Mouse (Mus musculus): ENCODE measurements around the gene Hspbap1. TPM values are rescaled to one million over a fixed set of nuclear protein-coding genes. Genes with fewer than 3 reads are reported as not detected.

Gene Hspbap1
- polyA plus RNA-seq, 1 experiment, result 4.4 TPM

DNA sequence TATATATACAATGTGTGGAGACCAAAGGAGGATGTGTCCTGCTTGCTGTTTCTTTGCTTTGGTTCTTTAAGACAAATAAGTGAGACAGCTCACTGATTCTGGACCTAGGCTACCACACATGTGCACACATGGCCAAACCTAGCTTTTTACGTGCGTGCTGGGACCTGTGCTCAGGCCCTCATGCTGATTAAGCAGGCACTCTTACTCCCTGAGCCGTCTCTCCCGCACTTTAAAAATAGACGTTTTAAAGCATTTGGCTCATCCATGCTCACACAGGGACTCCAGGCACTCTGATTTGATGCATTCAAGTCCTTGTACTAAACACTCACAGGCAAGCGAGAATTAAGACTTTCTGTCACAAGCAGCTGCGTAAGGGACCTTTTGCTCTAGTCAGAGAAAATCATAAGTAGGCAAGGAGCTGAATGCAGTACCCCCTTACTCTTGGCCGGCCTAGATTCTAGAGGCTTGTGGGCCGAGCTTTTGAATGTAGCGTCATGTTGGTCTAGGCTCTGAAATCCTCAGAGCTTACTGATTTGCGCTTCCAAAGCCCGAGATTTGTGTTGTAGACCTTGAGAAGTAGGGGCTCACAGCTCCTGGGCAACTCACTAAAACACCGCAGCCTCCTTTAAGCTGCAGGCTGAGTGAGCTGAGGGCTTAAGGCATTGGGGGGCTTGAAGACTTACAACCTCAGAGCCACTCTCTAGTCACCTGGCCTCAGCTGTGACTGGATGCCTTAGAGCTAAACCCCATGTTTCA, 12.5 kb downstream of the Hspbap1 start:
- TF ChIP-seq CTCF (IDR thresholded peaks at IDR 0.05; ENCODE audit: extremely low read depth, insufficient read length, insufficient replicate concordance, low read depth, low read length) (no peak), POLR2A (IDR thresholded peaks at IDR 0.05; ENCODE audit: low read depth, low read length) (no peak)

DNA sequence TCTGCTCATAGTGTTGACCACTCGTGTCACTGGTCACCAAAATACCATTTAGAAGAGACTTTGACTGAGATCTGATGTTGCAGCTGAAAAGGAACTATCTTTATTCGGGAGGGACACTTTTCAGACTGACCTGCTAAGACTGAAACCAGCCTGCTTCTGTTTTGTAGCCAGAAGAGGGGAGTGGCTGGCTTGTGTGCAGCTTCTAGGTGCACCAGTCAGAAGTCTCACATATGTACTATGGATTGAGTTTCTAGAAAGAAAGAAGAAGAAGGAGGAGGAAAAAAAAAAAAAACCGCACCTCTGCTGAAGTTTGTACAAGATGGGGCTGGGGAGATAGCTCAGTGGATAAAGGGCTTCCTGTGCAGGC, 13.0 kb downstream of the Hspbap1 start:
- TF ChIP-seq POLR2A (IDR thresholded peaks at IDR 0.05; ENCODE audit: low read depth, low read length) (no peak), CTCF (IDR thresholded peaks at IDR 0.05; ENCODE audit: extremely low read depth, insufficient read length, insufficient replicate concordance, low read depth, low read length) (no peak)
- no peak overlapping the region for H3K4me3 ChIP-seq (ENCODE audit: low read depth, low read length)
- H3K36me3 ChIP-seq (ENCODE audit: control insufficient read depth, insufficient read depth, low read length), result no peaks in the 10 kb centered on the region
- H3K4me1 ChIP-seq (ENCODE audit: control insufficient read depth, insufficient read depth, insufficient read length, low read length), result no peaks in the 10 kb centered on the region
- no peaks in the 10 kb centered on the region for H3K27me3 ChIP-seq (ENCODE audit: control insufficient read depth, insufficient read depth, low read length)
- WGBS, result 75% methylated on average over 3 of the region's 3 CpGs
- H3K27ac ChIP-seq (ENCODE audit: insufficient read depth, low read depth, low read length), result no peak overlapping the region

More for the DNA sequence above, 12.5 kb downstream of the Hspbap1 start:
- Histone ChIP-seq H3K4me3 (ENCODE audit: low read depth, low read length) (no peak overlapping the region), H3K27ac (ENCODE audit: insufficient read depth, low read depth, low read length) (no peak overlapping the region), H3K4me1 (ENCODE audit: control insufficient read depth, insufficient read depth, insufficient read length, low read length) (no peaks in the 10 kb centered on the region), H3K27me3 (ENCODE audit: control insufficient read depth, insufficient read depth, low read length) (no peaks in the 10 kb centered on the region), H3K36me3 (ENCODE audit: control insufficient read depth, insufficient read depth, low read length) (no peaks in the 10 kb centered on the region)
- WGBS, result 92% methylated on average over 13 of the region's 13 CpGs

DNA sequence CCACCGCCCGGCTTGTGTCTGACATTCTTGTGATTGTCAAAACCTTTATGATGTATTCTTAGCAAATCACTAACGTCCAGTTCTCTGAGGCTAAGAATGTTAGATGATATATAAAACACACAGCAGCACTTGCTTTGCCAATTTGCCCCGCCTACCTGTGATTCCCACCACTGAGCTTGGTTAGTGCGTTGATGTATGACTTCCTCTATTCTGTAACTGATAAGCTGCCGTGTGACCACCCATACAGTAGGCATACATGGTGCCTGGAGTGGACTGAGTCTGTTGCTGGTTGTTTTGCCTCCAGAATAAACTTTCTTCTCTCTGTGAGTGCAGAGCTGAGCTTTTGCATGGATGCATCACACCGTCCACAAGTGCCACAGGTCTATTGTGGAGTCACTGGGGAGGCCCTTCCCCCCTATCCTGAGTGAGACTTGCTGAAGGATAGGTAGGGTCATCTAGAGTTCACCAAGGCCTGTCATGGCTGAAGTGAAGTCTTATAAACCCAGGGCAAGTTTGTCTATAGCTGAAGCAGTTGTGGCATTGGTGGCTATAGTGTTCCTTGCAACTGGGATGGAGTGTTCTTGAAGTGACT, 14.1 kb downstream of the Hspbap1 start:
- no peak overlapping the region for H3K27ac ChIP-seq (ENCODE audit: insufficient read depth, low read depth, low read length)
- no peaks in the 10 kb centered on the region for H3K36me3 ChIP-seq (ENCODE audit: control insufficient read depth, insufficient read depth, low read length)
- H3K4me3 ChIP-seq (ENCODE audit: low read depth, low read length), result no peak overlapping the region
- no peaks in the 10 kb centered on the region for H3K27me3 ChIP-seq (ENCODE audit: control insufficient read depth, insufficient read depth, low read length)
- H3K4me1 ChIP-seq (ENCODE audit: control insufficient read depth, insufficient read depth, insufficient read length, low read length), result no peaks in the 10 kb centered on the region
- TF ChIP-seq POLR2A (IDR thresholded peaks at IDR 0.05; ENCODE audit: low read depth, low read length), result no peak
- no peak for TF ChIP-seq CTCF (IDR thresholded peaks at IDR 0.05; ENCODE audit: extremely low read depth, insufficient read length, insufficient replicate concordance, low read depth, low read length)
- WGBS, result 60% methylated on average over 7 of the region's 7 CpGs

DNA sequence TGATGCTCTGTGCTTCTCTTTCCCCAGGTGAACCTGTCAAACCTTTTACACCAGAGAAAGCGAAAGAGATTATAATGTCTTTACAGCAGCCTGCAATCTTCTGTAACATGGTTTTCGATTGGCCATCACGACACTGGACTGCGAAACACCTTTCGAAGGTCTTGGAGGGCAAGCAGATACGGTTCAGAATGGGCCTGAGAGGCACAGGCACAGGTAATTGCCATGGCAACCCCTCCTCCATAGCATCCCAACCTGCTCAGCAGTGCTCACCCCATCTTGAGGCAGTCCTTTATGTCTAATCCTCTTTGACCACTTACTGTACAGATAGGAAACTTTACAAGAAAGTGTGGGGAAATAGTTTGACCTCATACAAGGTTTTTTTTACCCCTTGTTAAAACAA, 17.0 kb downstream of the Hspbap1 start:
- Histone ChIP-seq H3K4me1 (ENCODE audit: control insufficient read depth, insufficient read depth, insufficient read length, low read length) (no peaks in the 10 kb centered on the region), H3K27me3 (ENCODE audit: control insufficient read depth, insufficient read depth, low read length) (no peaks in the 10 kb centered on the region), H3K36me3 (ENCODE audit: control insufficient read depth, insufficient read depth, low read length) (peaks cover 3% of the 10 kb centered on the region; the same call in 1 of the 2 replicates), H3K27ac (ENCODE audit: insufficient read depth, low read depth, low read length) (no peak overlapping the region), H3K4me3 (ENCODE audit: low read depth, low read length) (no peak overlapping the region)
- WGBS, result 80% methylated on average over 6 of the region's 6 CpGs
- no peak for TF ChIP-seq CTCF (IDR thresholded peaks at IDR 0.05; ENCODE audit: extremely low read depth, insufficient read length, insufficient replicate concordance, low read depth, low read length)

DNA sequence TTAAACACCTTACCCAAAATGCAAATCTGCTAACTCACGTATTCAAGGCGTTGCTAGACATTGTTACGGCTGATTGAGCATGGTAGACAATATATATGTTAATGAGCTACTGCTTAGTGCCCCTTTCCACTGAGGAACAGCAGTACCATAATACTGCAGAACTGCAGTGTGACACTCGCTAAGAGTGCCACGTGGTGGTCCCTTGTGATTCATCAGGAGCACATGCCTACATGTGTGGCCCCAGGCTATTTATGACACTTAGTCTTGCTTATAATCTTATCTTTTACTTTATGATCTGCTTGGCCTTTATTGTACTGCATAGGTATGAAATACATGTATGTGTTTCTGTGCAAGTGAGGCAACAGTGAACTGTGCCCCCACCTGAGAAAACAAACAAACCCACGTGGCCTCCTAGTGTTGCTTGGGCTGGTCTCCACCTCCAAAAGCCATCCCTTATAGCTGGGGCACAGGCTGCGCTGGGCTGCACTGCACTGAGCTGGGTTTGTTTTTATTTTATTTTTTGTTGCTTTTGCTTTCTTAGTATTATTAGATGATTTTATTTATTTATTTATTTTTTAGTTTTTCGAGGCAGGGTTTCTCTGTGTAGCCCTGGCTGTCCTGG, 17.5 kb downstream of the Hspbap1 start:
- no peaks in the 10 kb centered on the region for H3K4me1 ChIP-seq (ENCODE audit: control insufficient read depth, insufficient read depth, insufficient read length, low read length)
- no peaks in the 10 kb centered on the region for H3K27me3 ChIP-seq (ENCODE audit: control insufficient read depth, insufficient read depth, low read length)
- TF ChIP-seq POLR2A (IDR thresholded peaks at IDR 0.05; ENCODE audit: low read depth, low read length) (no peak), CTCF (IDR thresholded peaks at IDR 0.05; ENCODE audit: extremely low read depth, insufficient read length, insufficient replicate concordance, low read depth, low read length) (no peak)
- peaks cover 3% of the 10 kb centered on the region; the same call in 1 of the 2 replicates for H3K36me3 ChIP-seq (ENCODE audit: control insufficient read depth, insufficient read depth, low read length)
- WGBS, result 77% methylated on average over 8 of the region's 8 CpGs
- H3K4me3 ChIP-seq (ENCODE audit: low read depth, low read length), result no peak overlapping the region
- H3K27ac ChIP-seq (ENCODE audit: insufficient read depth, low read depth, low read length), result no peak overlapping the region

DNA sequence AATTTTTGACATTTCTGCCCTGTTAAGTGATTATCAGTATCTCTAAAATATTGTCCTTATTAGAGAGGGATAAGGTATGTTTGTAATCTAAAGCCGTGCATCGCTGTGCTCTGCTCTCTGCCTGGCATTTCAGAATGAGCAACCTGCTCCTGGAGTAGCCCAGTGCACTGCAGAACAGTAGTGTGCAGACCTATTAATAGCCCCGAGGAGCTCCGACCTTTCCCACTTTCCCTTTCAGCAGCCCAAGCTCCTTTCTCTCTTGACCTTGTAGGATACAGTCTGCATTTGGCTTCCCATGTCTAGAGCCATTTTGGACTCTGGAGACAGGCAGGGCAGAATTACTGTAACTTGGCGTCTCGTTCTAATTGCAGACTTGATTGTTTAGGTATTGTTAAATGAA, 18.2 kb downstream of the Hspbap1 start:
- no peak for TF ChIP-seq CTCF (IDR thresholded peaks at IDR 0.05; ENCODE audit: extremely low read depth, insufficient read length, insufficient replicate concordance, low read depth, low read length)
- no peak for TF ChIP-seq POLR2A (IDR thresholded peaks at IDR 0.05; ENCODE audit: low read depth, low read length)
- H3K27me3 ChIP-seq (ENCODE audit: control insufficient read depth, insufficient read depth, low read length), result no peaks in the 10 kb centered on the region
- peaks cover 3% of the 10 kb centered on the region; the same call in 1 of the 2 replicates for H3K36me3 ChIP-seq (ENCODE audit: control insufficient read depth, insufficient read depth, low read length)
- 89% methylated on average over 6 of the region's 6 CpGs for WGBS
- no peaks in the 10 kb centered on the region for H3K4me1 ChIP-seq (ENCODE audit: control insufficient read depth, insufficient read depth, insufficient read length, low read length)
- H3K4me3 ChIP-seq (ENCODE audit: low read depth, low read length), result no peak overlapping the region
- H3K27ac ChIP-seq (ENCODE audit: insufficient read depth, low read depth, low read length), result no peak overlapping the region

DNA sequence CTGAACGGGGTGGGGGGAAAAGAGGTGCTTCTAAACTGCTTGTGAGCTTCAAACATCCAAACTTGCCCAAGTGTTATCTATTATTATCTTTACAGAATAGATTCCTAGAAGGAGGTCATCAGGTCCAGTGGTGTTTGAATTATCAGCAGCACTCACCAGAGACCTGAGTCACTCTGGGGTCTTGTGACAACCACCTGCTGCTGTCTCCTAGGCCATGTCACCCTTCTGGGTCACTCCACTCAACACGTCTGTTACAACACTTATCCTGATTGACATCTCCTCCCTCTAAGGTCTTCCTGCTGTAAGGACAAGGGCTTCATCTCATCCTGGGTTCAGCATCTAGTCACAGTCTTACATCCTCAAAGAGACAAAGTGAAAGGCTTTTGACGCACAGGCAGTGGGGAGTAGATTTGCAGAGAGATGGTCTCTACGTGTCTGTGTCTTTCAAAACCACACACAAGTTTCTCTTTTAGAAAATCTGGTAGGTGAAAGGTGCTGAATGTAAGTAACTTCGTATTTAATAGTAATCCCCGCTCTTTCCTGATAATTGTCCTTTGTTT, 21.9 kb downstream of the Hspbap1 start:
- H3K4me3 ChIP-seq (ENCODE audit: low read depth, low read length), result no peak overlapping the region
- H3K4me1 ChIP-seq (ENCODE audit: control insufficient read depth, insufficient read depth, insufficient read length, low read length), result no peaks in the 10 kb centered on the region
- no peak overlapping the region for H3K27ac ChIP-seq (ENCODE audit: insufficient read depth, low read depth, low read length)
- H3K36me3 ChIP-seq (ENCODE audit: control insufficient read depth, insufficient read depth, low read length), result peaks cover 3% of the 10 kb centered on the region; the same call in 1 of the 2 replicates
- TF ChIP-seq CTCF (IDR thresholded peaks at IDR 0.05; ENCODE audit: extremely low read depth, insufficient read length, insufficient replicate concordance, low read depth, low read length) (no peak), POLR2A (IDR thresholded peaks at IDR 0.05; ENCODE audit: low read depth, low read length) (no peak)
- 89% methylated on average over 6 of the region's 6 CpGs for WGBS
- no peaks in the 10 kb centered on the region for H3K27me3 ChIP-seq (ENCODE audit: control insufficient read depth, insufficient read depth, low read length)

Measured in small intestine, adult 2 months (tissue).